Mouse (Mus musculus) forebrain, embryonic 13.5 days (tissue): Measurements from ENCODE around the gene Krt16. TPM values are rescaled to one million over a fixed set of nuclear protein-coding genes. Genes with fewer than 3 reads are reported as not detected.
A peak's percentile ranks its signal among the peaks of the same experiment; 100 is the strongest.

ENCODE experiments used
- ATAC-seq: fragments of 200-750 bp; cut with Nextera tagmentation; 2 replicates; pipeline ENCODE4 v1.8.0; 2017
- H3K27ac ChIP-seq: fragments of 300-500 bp; sonication (generic); 2 replicates; pipeline ENCODE4 v1.5.1; 2015; ENCODE audit warnings: inconsistent platforms, mild to moderate bottlenecking, moderate library complexity
- H3K27me3 ChIP-seq: fragments of 300-500 bp; sonication (generic); 2 replicates; pipeline ENCODE4 v1.6.1; 2015; ENCODE audit warnings: mild to moderate bottlenecking, inconsistent platforms
- H3K36me3 ChIP-seq: fragments of 300-500 bp; sonication (generic); 2 replicates; pipeline ENCODE4 v1.6.1; 2015; ENCODE audit warnings: mild to moderate bottlenecking, inconsistent platforms; ENCODE audit not compliant: poor library complexity, severe bottlenecking
- H3K4me1 ChIP-seq: fragments of 300-500 bp; sonication (generic); 2 replicates; pipeline ENCODE4 v1.6.1; 2015; ENCODE audit warnings: inconsistent platforms
- H3K4me2 ChIP-seq: fragments of 300-500 bp; sonication (generic); 2 replicates; pipeline ENCODE4 v1.6.1; 2015; ENCODE audit warnings: inconsistent platforms, mild to moderate bottlenecking, moderate library complexity
- H3K4me3 ChIP-seq: fragments of 300-500 bp; sonication (generic); 2 replicates; pipeline ENCODE4 v1.5.1; 2015; ENCODE audit warnings: mild to moderate bottlenecking, inconsistent platforms
- H3K9ac ChIP-seq: fragments of 300-500 bp; sonication (generic); 2 replicates; pipeline ENCODE4 v1.6.1; 2015; ENCODE audit warnings: mild to moderate bottlenecking, inconsistent platforms
- H3K9me3 ChIP-seq: fragments of 300-500 bp; sonication (generic); replicated peaks from 2 replicates; pipeline ENCODE4 v1.6.1; 2016; ENCODE audit warnings: inconsistent platforms
- WGBS: fragments of 180-500 bp; shearing (Covaris S2); methylation state at CpG from one replicate; pipeline ENCODE4 v1.1.7; 2015; 5-methylcytosine and 5-hydroxymethylcytosine counted together
- polyA plus RNA-seq: library from polyadenylated mRNA; unstranded; fragments of >200 nt; fragmentation: Nextera tagmentation; extraction: Ambion mirVana; gene quantifications from 2 replicates; pipeline ENCODE4 v1.2.1, GENCODE M21; 2015

Gene Krt16
- not detected in 2 replicates for polyA plus RNA-seq

DNA sequence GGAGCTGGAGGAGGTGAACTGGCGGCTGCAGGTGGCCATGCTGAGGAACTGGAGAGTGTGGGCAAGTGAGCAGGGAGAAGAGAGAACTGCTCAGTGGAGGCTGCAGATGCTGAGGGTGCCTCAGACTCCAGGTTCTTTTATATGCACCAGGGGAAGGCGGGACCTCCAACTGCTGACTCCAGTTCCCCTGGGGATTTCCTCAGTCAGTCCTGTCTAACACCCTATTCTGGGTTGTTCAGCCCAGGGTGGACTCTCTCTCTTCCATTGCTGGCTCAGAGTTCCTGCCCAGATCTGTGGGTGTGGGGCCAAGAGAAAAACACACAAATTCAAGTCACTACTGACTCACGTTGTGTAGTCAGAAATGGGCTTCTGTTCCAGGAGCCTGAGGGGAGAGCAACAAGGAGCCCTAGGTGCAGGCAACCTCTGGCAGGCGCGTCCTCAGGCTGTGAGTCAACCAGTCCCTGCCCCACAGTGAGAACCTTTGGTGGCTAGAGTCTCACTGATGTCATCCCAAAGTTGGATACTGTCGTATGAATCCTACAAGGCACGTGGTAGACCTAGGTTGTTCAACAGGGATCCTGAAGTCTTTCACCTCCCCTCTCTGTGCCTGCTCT is at the start of gene Krt16:
Krt16 (minus strand) TSS at position 51 of the 614 bp plus-strand sequence.
- 84% methylated on average over 7 of the region's 7 CpGs for WGBS
- no peak within 1 kb of the TSS for H3K4me3 ChIP-seq
- H3K4me2 ChIP-seq, result no peak within 1 kb of the TSS
- no peak for ATAC-seq
- no peaks in the 10 kb centered on the region for H3K4me1 ChIP-seq
- no peak within 1 kb of the TSS for H3K9ac ChIP-seq
- H3K9me3 ChIP-seq, result no peaks in the 10 kb centered on the region
- no peaks in the 10 kb centered on the region for H3K36me3 ChIP-seq
- no peak within 1 kb of the TSS for H3K27ac ChIP-seq
- H3K27me3 ChIP-seq, result no peaks in the 10 kb centered on the region

DNA sequence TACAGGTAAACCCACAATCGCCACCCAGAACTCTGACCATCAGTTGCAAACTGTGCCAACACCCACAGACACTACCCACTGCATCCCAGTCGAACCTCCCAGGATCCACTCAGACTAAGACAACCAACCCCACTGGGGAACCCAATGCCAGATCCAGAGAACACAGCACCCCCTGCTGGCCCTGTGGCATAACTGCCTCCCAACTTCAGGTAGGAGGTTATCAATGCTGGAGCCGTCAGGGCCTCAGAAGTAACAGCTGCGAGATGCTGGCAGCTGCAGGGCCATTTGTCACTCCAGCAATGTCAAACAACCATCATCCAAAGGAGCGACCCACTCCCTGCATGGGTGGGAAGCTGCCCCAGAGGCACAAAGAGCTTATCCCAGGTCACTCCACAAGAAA is 49.1 kb upstream of the Krt16 start:
- no peaks in the 10 kb centered on the region for H3K36me3 ChIP-seq
- H3K9me3 ChIP-seq, result no peaks in the 10 kb centered on the region
- WGBS, result 39% methylated on average over 5 of the region's 5 CpGs
- H3K9ac ChIP-seq, result no peak overlapping the region
- ATAC-seq, result no peak
- no peak overlapping the region for H3K27ac ChIP-seq
- H3K4me2 ChIP-seq, result peak overlapping the region; percentile 44
- H3K4me1 ChIP-seq, result peaks cover 10% of the 10 kb centered on the region
- 0 out of 2 replicates have a peak overlapping the region, but pooled peaks have one; percentile 10 for H3K4me3 ChIP-seq
- no peaks in the 10 kb centered on the region for H3K27me3 ChIP-seq

DNA sequence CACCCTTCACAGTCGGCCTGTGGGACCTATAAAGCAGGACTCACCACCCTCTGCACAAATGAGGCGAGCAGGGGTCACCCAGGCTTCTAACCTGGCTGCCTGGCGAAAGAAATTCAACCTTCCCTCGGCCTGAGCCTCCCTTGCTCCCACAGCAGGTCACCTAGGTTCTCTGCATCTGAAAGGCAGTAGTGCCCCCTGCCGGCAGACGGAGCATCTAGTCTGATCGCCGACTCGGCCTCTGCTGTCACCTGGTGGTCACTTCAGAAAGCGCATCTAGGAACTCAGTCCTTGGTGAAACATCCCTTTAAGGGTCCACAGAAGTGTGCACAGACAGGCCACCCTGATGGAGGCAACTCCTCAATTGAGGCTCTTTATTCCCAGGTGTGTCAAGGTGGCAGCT is 46.6 kb upstream of the Krt16 start:
- H3K9ac ChIP-seq, result no peak overlapping the region
- ATAC-seq, result peak; percentile 48
- WGBS, result 1% methylated on average over 10 of the region's 10 CpGs

DNA sequence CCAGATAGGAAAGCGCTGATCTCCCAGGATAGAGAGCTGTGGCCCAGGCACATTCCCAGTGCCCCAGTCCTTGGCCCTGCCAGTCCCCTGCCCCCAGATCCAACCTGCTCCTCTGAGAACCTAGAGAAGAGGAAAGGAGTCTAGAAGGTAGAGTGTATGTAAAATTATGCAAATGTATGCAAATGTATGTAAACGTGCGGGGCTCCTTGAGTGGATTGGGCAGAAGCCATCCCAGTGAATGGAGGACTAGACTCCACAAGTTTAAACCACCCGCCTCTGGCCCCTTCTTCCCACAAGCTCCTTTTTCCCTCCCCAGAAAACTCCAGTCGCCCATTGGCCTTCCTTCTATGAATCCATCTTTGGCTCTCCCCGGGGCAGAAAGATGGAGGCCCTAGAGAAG is 44.2 kb upstream of the Krt16 start:
- H3K36me3 ChIP-seq, result no peaks in the 10 kb centered on the region
- H3K9ac ChIP-seq, result no peak overlapping the region
- H3K4me2 ChIP-seq, result no peak overlapping the region
- H3K9me3 ChIP-seq, result no peaks in the 10 kb centered on the region
- H3K27ac ChIP-seq, result no peak overlapping the region
- peaks cover 18% of the 10 kb centered on the region for H3K4me1 ChIP-seq
- no peaks in the 10 kb centered on the region for H3K27me3 ChIP-seq
- 36% methylated on average over 6 of the region's 6 CpGs for WGBS
- peak; percentile 56; the same call in 1 of the 2 replicates for ATAC-seq
- H3K4me3 ChIP-seq, result no peak overlapping the region

More for the DNA sequence above, 46.6 kb upstream of the Krt16 start:
- Histone ChIP-seq H3K4me2 (no peak overlapping the region; the same call in 1 of the 2 replicates), H3K9me3 (no peaks in the 10 kb centered on the region), H3K27ac (no peak overlapping the region), H3K36me3 (no peaks in the 10 kb centered on the region), H3K27me3 (no peaks in the 10 kb centered on the region), H3K4me3 (no peak overlapping the region), H3K4me1 (peaks cover 17% of the 10 kb centered on the region)

GRCm38 (mm10) chr11:100290235-100290634 is 41.5 kb upstream of the Krt16 start:
- Histone ChIP-seq H3K9me3 (no peaks in the 10 kb centered on the region), H3K27me3 (no peaks in the 10 kb centered on the region), H3K4me3 (no peak overlapping the region), H3K4me2 (no peak overlapping the region), H3K27ac (no peak overlapping the region), H3K4me1 (peaks cover 25% of the 10 kb centered on the region), H3K36me3 (no peaks in the 10 kb centered on the region), H3K9ac (no peak overlapping the region)
- 38% methylated on average over 5 of the region's 5 CpGs for WGBS
- ATAC-seq, result no peak

GRCm38 (mm10) chr11:100288942-100289341 is 40.2 kb upstream of the Krt16 start:
- H3K4me1 ChIP-seq, result peaks cover 25% of the 10 kb centered on the region
- H3K27me3 ChIP-seq, result no peaks in the 10 kb centered on the region
- no peaks in the 10 kb centered on the region for H3K36me3 ChIP-seq
- no peak for ATAC-seq
- H3K4me2 ChIP-seq, result no peak overlapping the region
- no peak overlapping the region for H3K9ac ChIP-seq
- no peaks in the 10 kb centered on the region for H3K9me3 ChIP-seq
- no peak overlapping the region for H3K27ac ChIP-seq
- no peak overlapping the region for H3K4me3 ChIP-seq
- 90% methylated on average over 6 of the region's 6 CpGs for WGBS

GRCm38 (mm10) chr11:100287024-100287423 is 38.3 kb upstream of the Krt16 start:
- H3K36me3 ChIP-seq, result no peaks in the 10 kb centered on the region
- no peaks in the 10 kb centered on the region for H3K27me3 ChIP-seq
- peaks cover 19% of the 10 kb centered on the region for H3K4me1 ChIP-seq
- WGBS, result 22% methylated on average over 10 of the region's 10 CpGs
- no peak overlapping the region for H3K4me3 ChIP-seq
- no peaks in the 10 kb centered on the region for H3K9me3 ChIP-seq
- no peak for ATAC-seq
- H3K9ac ChIP-seq, result peak overlapping the region; percentile 28; the same call in 1 of the 2 replicates
- H3K4me2 ChIP-seq, result no peak overlapping the region
- no peak overlapping the region for H3K27ac ChIP-seq

GRCm38 (mm10) chr11:100284988-100285387 is 36.3 kb upstream of the Krt16 start:
- H3K4me3 ChIP-seq, result no peak overlapping the region
- H3K27ac ChIP-seq, result no peak overlapping the region
- H3K4me2 ChIP-seq, result no peak overlapping the region
- no peaks in the 10 kb centered on the region for H3K9me3 ChIP-seq
- no peak for ATAC-seq
- H3K27me3 ChIP-seq, result no peaks in the 10 kb centered on the region
- peaks cover 11% of the 10 kb centered on the region for H3K4me1 ChIP-seq
- H3K9ac ChIP-seq, result no peak overlapping the region
- no peaks in the 10 kb centered on the region for H3K36me3 ChIP-seq
- WGBS, result 82% methylated on average over 4 of the region's 4 CpGs

DNA sequence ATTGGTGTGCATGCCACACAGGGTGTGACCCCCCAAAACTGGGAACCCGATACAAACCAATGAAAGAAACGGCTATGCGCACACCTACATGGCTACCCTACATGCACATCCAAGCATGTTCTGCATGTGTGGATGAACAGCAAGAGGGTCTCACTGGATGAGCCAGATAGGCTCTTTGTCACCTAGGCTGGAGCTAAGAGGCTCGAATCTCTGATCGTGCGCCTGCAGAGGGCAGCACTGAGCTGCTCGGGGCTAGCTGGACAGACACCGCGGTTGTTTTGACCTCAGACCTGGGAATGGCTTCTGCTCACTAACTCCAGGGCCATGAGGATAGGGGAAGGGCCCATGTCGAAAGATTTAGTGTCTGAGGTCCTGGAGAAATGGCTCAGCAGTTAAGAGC is 33.8 kb upstream of the Krt16 start:
- peak; percentile 77 for ATAC-seq
- H3K4me1 ChIP-seq, result peaks cover 11% of the 10 kb centered on the region; the same call in 1 of the 2 replicates

GRCm38 (mm10) chr11:100281596-100282544 is 33.2 kb upstream of the Krt16 start:
- Histone ChIP-seq H3K4me3 (no peak overlapping the region), H3K9me3 (no peaks in the 10 kb centered on the region), H3K4me2 (no peak overlapping the region), H3K9ac (peak overlapping the region; percentile 5; the same call in 1 of the 2 replicates), H3K4me1 (peaks cover 9% of the 10 kb centered on the region; the same call in 1 of the 2 replicates), H3K27ac (no peak overlapping the region), H3K36me3 (no peaks in the 10 kb centered on the region), H3K27me3 (no peaks in the 10 kb centered on the region)
- peak; percentile 78 for ATAC-seq
- 20% methylated on average over 11 of the region's 11 CpGs for WGBS

More for the DNA sequence above, 33.8 kb upstream of the Krt16 start:
- Histone ChIP-seq H3K4me2 (no peak overlapping the region), H3K9ac (no peak overlapping the region), H3K27me3 (no peaks in the 10 kb centered on the region), H3K27ac (no peak overlapping the region), H3K36me3 (no peaks in the 10 kb centered on the region), H3K4me3 (no peak overlapping the region), H3K9me3 (no peaks in the 10 kb centered on the region)
- 25% methylated on average over 10 of the region's 10 CpGs for WGBS

- H3K4me3 ChIP-seq, result no peak overlapping the region
- no peaks in the 10 kb centered on the region for H3K9me3 ChIP-seq
- no peaks in the 10 kb centered on the region for H3K27me3 ChIP-seq
- H3K4me1 ChIP-seq, result peaks cover 11% of the 10 kb centered on the region; the same call in 1 of the 2 replicates
- H3K27ac ChIP-seq, result no peak overlapping the region
- 68% methylated on average over 5 of the region's 5 CpGs for WGBS
- ATAC-seq, result no peak
- H3K9ac ChIP-seq, result no peak overlapping the region
- no peaks in the 10 kb centered on the region for H3K36me3 ChIP-seq
- no peak overlapping the region for H3K4me2 ChIP-seq
These were observed 30.1 kb upstream of the Krt16 start for GRCm38 (mm10) chr11:100278759-100279158.
